Comparison of ENCODE assay signal across 19 mouse cellular contexts in the genomic region with DNA sequence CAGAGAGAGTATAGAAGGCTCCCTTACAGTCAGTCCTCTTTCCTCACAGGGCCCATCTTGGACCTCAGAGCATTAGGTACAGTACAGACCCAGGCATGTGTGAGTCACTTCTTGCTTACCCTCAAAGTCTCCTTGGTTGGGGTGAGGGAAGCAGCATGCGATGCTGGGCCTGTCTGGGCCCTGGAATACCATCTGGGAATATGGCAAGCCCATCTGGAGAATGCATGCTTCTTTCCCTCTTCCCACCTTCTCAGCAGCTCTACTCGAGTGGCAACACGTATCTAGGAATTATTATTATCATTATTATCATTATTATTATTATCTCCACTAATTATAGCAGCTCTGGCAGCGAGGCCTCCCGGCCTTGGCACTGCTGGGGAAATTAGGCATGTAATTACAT. TPM values are rescaled to one million over a fixed set of nuclear protein-coding genes. Genes with fewer than 3 reads are reported as not detected.
A peak's percentile ranks its signal among the peaks of the same experiment; 100 is the strongest.
DNase-seq lines count a peak whose midpoint lies in the region; ATAC-seq and TF ChIP-seq lines count a peak whose summit lies in the region.
"Had no signal": no experiment of that assay in that cellular context is flagged by ENCODE, and none has a peak within 500 bp of the region (broad histone marks: within the 10 kb centered on the region; RNA-seq: fewer than 3 reads in every experiment).

No protein-coding gene starts in this region.

- intact Hi-C loops in heart, adult 2 months (cut with DNase I): no loop called here

- no peak for DNase-seq in heart, adult 2 months
- DNase-seq in layer of hippocampus, adult 8-10 months (ENCODE audit: low spot score in 2 of 2): peak; percentile 23 to 36
- no peak for DNase-seq in liver, postnatal 0 days
- DNase-seq in left cerebral cortex, adult 9 months (ENCODE audit: low spot score in 2 of 2): no peak
- DNase-seq in gastrocnemius, adult 8-10 months (ENCODE audit: low spot score in 2 of 2): no peak
- DNase-seq: cerebellum, postnatal 10 days; gastrocnemius, postnatal 36 days; lung, adult 2 months; lung, postnatal 4 days; spleen, adult 18-20 months had no signal

- peak overlapping the region; percentile 11 for H3K4me2 ChIP-seq in heart, embryonic 12.5 days
- H3K4me2 ChIP-seq in liver, postnatal 0 days (ENCODE audit: low read depth, low read length): peak overlapping the region; percentile 57
- H3K4me2 ChIP-seq: forebrain, embryonic 13.5 days; hindbrain, embryonic 15.5 days; midbrain, embryonic 15.5 days had no signal

- no peak for TF ChIP-seq EP300 in heart, adult 2 months (IDR thresholded peaks at IDR 0.05; ENCODE audit: insufficient read depth, low read depth, low read length)
- TF ChIP-seq EP300 in liver, postnatal 0 days (IDR thresholded peaks at IDR 0.05; ENCODE audit: low read depth): no peak

- 58% methylated on average over 5 of the region's 5 CpGs for WGBS in heart, embryonic 12.5 days
- WGBS in heart, adult 2 months: 55% methylated on average over 5 of the region's 5 CpGs
- 77% methylated on average over 5 of the region's 5 CpGs for WGBS in liver, postnatal 0 days (ENCODE audit: insufficient replicate concordance)

- H3K4me1 ChIP-seq in heart, embryonic 12.5 days (replicated peaks): peaks cover 19% of the 10 kb centered on the region
- no peaks in the 10 kb centered on the region for H3K4me1 ChIP-seq in heart, adult 2 months (ENCODE audit: control insufficient read depth, insufficient read depth, low read length)
- peaks cover 94% of the 10 kb centered on the region for H3K4me1 ChIP-seq in megakaryocyte, embryonic 14.5 days
- peaks cover 14% of the 10 kb centered on the region; the same call in 1 of the 2 replicates for H3K4me1 ChIP-seq in liver, postnatal 0 days (ENCODE audit: insufficient read depth)
- H3K4me1 ChIP-seq: forebrain, embryonic 13.5 days; hindbrain, embryonic 15.5 days; limb, embryonic 10.5 days; midbrain, embryonic 15.5 days had no signal

- no peak for ATAC-seq in heart, embryonic 12.5 days (ENCODE audit: insufficient number of reproducible peaks, low FRiP score)
- ATAC-seq in megakaryocyte, adult 5-6 weeks (ENCODE audit: poor library complexity, severe bottlenecking): no peak
- no peak for ATAC-seq in liver, postnatal 0 days
- ATAC-seq: forebrain, embryonic 13.5 days; midbrain, embryonic 15.5 days had no signal

- no peak for TF ChIP-seq POLR2A in heart, adult 2 months (IDR thresholded peaks at IDR 0.05; ENCODE audit: insufficient read depth, low read depth, low read length)

- H3K27ac ChIP-seq in heart, embryonic 12.5 days (ENCODE audit: poor library complexity, severe bottlenecking): peak overlapping the region; percentile 39; the same call in 1 of the 2 replicates
- H3K27ac ChIP-seq in heart, adult 2 months: no peak overlapping the region
- H3K27ac ChIP-seq in liver, postnatal 0 days (ENCODE audit: low read depth): peak overlapping the region; percentile 81
- H3K27ac ChIP-seq: forebrain, embryonic 13.5 days; hindbrain, embryonic 15.5 days; kidney, postnatal 0 days; limb, embryonic 10.5 days; midbrain, embryonic 15.5 days had no signal

- H3K9ac ChIP-seq in heart, embryonic 12.5 days: no peak overlapping the region
- no peak overlapping the region for H3K9ac ChIP-seq in heart, adult 2 months (ENCODE audit: low read depth, low read length)
- no peak overlapping the region for H3K9ac ChIP-seq in liver, postnatal 0 days (replicated peaks)
- H3K9ac ChIP-seq: forebrain, embryonic 13.5 days; hindbrain, embryonic 15.5 days; midbrain, embryonic 15.5 days had no signal

- H3K4me3 ChIP-seq in heart, embryonic 12.5 days: no peak overlapping the region
- H3K4me3 ChIP-seq in heart, adult 2 months: no peak overlapping the region
- H3K4me3 ChIP-seq in megakaryocyte, embryonic 14.5 days (replicated peaks): peak overlapping the region; percentile 89
- H3K4me3 ChIP-seq in liver, postnatal 0 days (ENCODE audit: low read depth, low read length): no peak overlapping the region
- H3K4me3 ChIP-seq: forebrain, embryonic 13.5 days; hindbrain, embryonic 15.5 days; limb, embryonic 10.5 days; midbrain, embryonic 15.5 days had no signal

- H3K27me3 ChIP-seq in heart, embryonic 12.5 days (replicated peaks): no peaks in the 10 kb centered on the region
- 0 out of 2 replicates have a peak, but pooled peaks cover 2% of the 10 kb centered on the region for H3K27me3 ChIP-seq in heart, adult 2 months (ENCODE audit: control insufficient read depth, insufficient read depth, low read length)
- peaks cover 2% of the 10 kb centered on the region for H3K27me3 ChIP-seq in megakaryocyte, embryonic 14.5 days (replicated peaks)
- H3K27me3 ChIP-seq in liver, postnatal 0 days (ENCODE audit: insufficient read depth, low read length): no peaks in the 10 kb centered on the region
- H3K27me3 ChIP-seq: forebrain, embryonic 13.5 days; hindbrain, embryonic 15.5 days; midbrain, embryonic 15.5 days; Patski had no signal

- no peak for TF ChIP-seq CTCF in heart, adult 2 months (IDR thresholded peaks at IDR 0.05)
- no peak for TF ChIP-seq CTCF in liver, postnatal 0 days (IDR thresholded peaks at IDR 0.05; ENCODE audit: low read depth)

- H3K9me3 ChIP-seq in heart, embryonic 12.5 days (replicated peaks): 0 out of 2 replicates have a peak, but pooled peaks cover 7% of the 10 kb centered on the region
- peaks cover 17% of the 10 kb centered on the region for H3K9me3 ChIP-seq in megakaryocyte, embryonic 14.5 days
- H3K9me3 ChIP-seq in liver, postnatal 0 days (ENCODE audit: low read length): no peaks in the 10 kb centered on the region
- H3K9me3 ChIP-seq: forebrain, embryonic 13.5 days; hindbrain, embryonic 15.5 days; limb, embryonic 10.5 days; midbrain, embryonic 15.5 days had no signal

- no peaks in the 10 kb centered on the region for H3K36me3 ChIP-seq in heart, embryonic 12.5 days
- no peaks in the 10 kb centered on the region for H3K36me3 ChIP-seq in heart, adult 2 months (ENCODE audit: control insufficient read depth, insufficient read depth, low read length)
- peaks cover 51% of the 10 kb centered on the region for H3K36me3 ChIP-seq in megakaryocyte, embryonic 14.5 days (replicated peaks; ENCODE audit: low read length)
- H3K36me3 ChIP-seq in liver, postnatal 0 days (replicated peaks; ENCODE audit: insufficient read depth, low read length): no peaks in the 10 kb centered on the region
- H3K36me3 ChIP-seq: hindbrain, embryonic 15.5 days; limb, embryonic 10.5 days; midbrain, embryonic 15.5 days had no signal

- no peaks in the 10 kb centered on the region for H3K79me2 ChIP-seq in heart, adult 2 months (replicated peaks; ENCODE audit: control insufficient read depth, insufficient read depth, low read length)

RNA-seq across cellular contexts. Expression of a gene that starts 33.5 kb away (rescaled TPM):
- polyA plus RNA-seq in heart, embryonic 12.5 days (2016; fragmentation: Nextera tagmentation; extraction: Ambion mirVana): 37.9 and 39.5 TPM in 2 replicates
- under 1 TPM; 0.09 to 0.37 TPM for total RNA-seq in heart, adult 2 months (2021)
- polyA plus RNA-seq in heart, adult 2 months (2012; rRNA removed): 0.44 and 0.47 TPM in 2 replicates
- 1.6 and 1.7 TPM in 2 replicates for polyA plus RNA-seq in megakaryocyte, embryonic 14.5 days (2012; ENCODE audit: insufficient read depth, low replicate concordance)
- 19.9 and 25.9 TPM in 2 replicates for total RNA-seq in megakaryocyte, adult 5-6 weeks (2015)
- 33.7 and 45.2 TPM in 2 replicates for total RNA-seq in megakaryocyte, adult 5-6 weeks (2017)
- total RNA-seq in layer of hippocampus, adult 8-10 months (2022): 1 to 10 TPM; 1.2 to 2.2 (median 1.7) TPM
- polyA plus RNA-seq in liver, postnatal 0 days (2015; fragmentation: Nextera tagmentation; extraction: Ambion mirVana): 13.2 and 14.7 TPM in 2 replicates
- total RNA-seq in gastrocnemius, adult 8-10 months (2022): under 1 TPM; 0.27 to 0.99 (median 0.54) TPM

RNA-seq across cellular contexts. Expression of a gene that starts 51.9 kb away (rescaled TPM):
- 4.8 and 5.0 TPM in 2 replicates for polyA plus RNA-seq in heart, embryonic 12.5 days (2016; fragmentation: Nextera tagmentation; extraction: Ambion mirVana)
- 10 to 100 TPM; 17.1 to 18.6 TPM for total RNA-seq in heart, adult 2 months (2021)
- polyA plus RNA-seq in heart, adult 2 months (2012; rRNA removed): 5.3 and 11.4 TPM in 2 replicates
- 22.9 and 46.4 TPM in 2 replicates for polyA plus RNA-seq in megakaryocyte, embryonic 14.5 days (2012; ENCODE audit: insufficient read depth, low replicate concordance)
- 10.1 TPM in 2 replicates for total RNA-seq in megakaryocyte, adult 5-6 weeks (2015)
- total RNA-seq in megakaryocyte, adult 5-6 weeks (2017): 11.2 and 12.1 TPM in 2 replicates
- 10 to 100 TPM; 24.2 to 37.1 (median 30.2) TPM for total RNA-seq in layer of hippocampus, adult 8-10 months (2022)
- 4.3 and 7.0 TPM in 2 replicates for polyA plus RNA-seq in liver, postnatal 0 days (2015; fragmentation: Nextera tagmentation; extraction: Ambion mirVana)
- total RNA-seq in gastrocnemius, adult 8-10 months (2022): 1 to 10 TPM; 5.4 to 8.7 (median 7.3) TPM

Comparison
In these comparisons a context has a peak if more than half of its experiments do, and no peak if none do; other contexts are left out.
1. DNase-seq: peak in layer of hippocampus, adult 8-10 months (2 of 2); none in heart, adult 2 months (0 of 2), liver, postnatal 0 days (single experiment), left cerebral cortex, adult 9 months (0 of 2) and gastrocnemius, adult 8-10 months (0 of 2).
2. RNA of a gene that starts 33.5 kb away (total RNA-seq): 19.9 to 45.2 TPM in megakaryocyte, adult 5-6 weeks; 1.2 to 2.2 TPM in layer of hippocampus, adult 8-10 months, 0.27 to 0.99 TPM in gastrocnemius, adult 8-10 months and 0.09 to 0.37 TPM in heart, adult 2 months; every median in the first group is over 4 times any median in the second.